Mouse (Mus musculus) heart, embryonic 14.5 days (tissue): ENCODE results near the gene AU040320. TPM values are rescaled to one million over a fixed set of nuclear protein-coding genes. Genes with fewer than 3 reads are reported as not detected.

Experiments
- ATAC-seq: fragments of 200-750 bp; cut with Nextera tagmentation; 2 replicates; pipeline ENCODE4 v1.8.0; 2017; ENCODE audit warnings: low read depth, moderate TSS enrichment; ENCODE audit not compliant: insufficient number of reproducible peaks, insufficient read depth, low FRiP score
- H3K27ac ChIP-seq, 2 experiments: fragments of 200-500 bp in 1 of 2; fragments of 300-500 bp in 1 of 2; sonication (generic) in 1 of 2; replicated peaks in 1 of 2; 2 replicates each; pipeline ENCODE4 v1.5.1; 2012 to 2014; ENCODE audit warnings: low read depth in 2 of 2, low read length in 2 of 2, control low read depth in 1 of 2, mild to moderate bottlenecking in 1 of 2, mixed read lengths in 1 of 2; ENCODE audit not compliant: control insufficient read depth in 1 of 2, insufficient read depth in 1 of 2
- H3K27me3 ChIP-seq: fragments of 300-500 bp; sonication (generic); 2 replicates; pipeline ENCODE4 v1.6.1; 2014; ENCODE audit warnings: mild to moderate bottlenecking, low read length, control low read depth; ENCODE audit not compliant: control insufficient read depth, insufficient read depth
- H3K36me3 ChIP-seq: fragments of 300-500 bp; sonication (generic); 2 replicates; pipeline ENCODE4 v1.6.1; 2014; ENCODE audit warnings: mild to moderate bottlenecking, control low read depth, low read length, mixed read lengths; ENCODE audit not compliant: control insufficient read depth, insufficient read depth
- H3K4me1 ChIP-seq, 2 experiments: fragments of 200-500 bp in 1 of 2; fragments of 300-500 bp in 1 of 2; sonication (generic) in 1 of 2; 2 replicates each; pipeline ENCODE4 v1.6.1; 2012 to 2014; ENCODE audit warnings: low read length in 2 of 2, control low read depth in 1 of 2, mixed read lengths in 1 of 2; ENCODE audit not compliant: control insufficient read depth in 2 of 2, insufficient read depth in 2 of 2
- H3K4me2 ChIP-seq: fragments of 300-500 bp; sonication (generic); 2 replicates; pipeline ENCODE4 v1.6.1; 2014; ENCODE audit warnings: mild to moderate bottlenecking, low read length
- H3K4me3 ChIP-seq, 2 experiments: fragments of 200-500 bp in 1 of 2; fragments of 300-500 bp in 1 of 2; sonication (generic) in 1 of 2; 2 replicates each; pipeline ENCODE4 v1.5.1; 2012 to 2014; ENCODE audit warnings: low read length in 2 of 2, mild to moderate bottlenecking in 2 of 2, control low read depth in 1 of 2, low read depth in 1 of 2, moderate library complexity in 1 of 2; ENCODE audit not compliant: control insufficient read depth in 1 of 2, insufficient read depth in 1 of 2
- H3K9ac ChIP-seq: fragments of 300-500 bp; sonication (generic); 2 replicates; pipeline ENCODE4 v1.6.1; 2014; ENCODE audit warnings: mild to moderate bottlenecking, low read length
- H3K9me3 ChIP-seq: fragments of 300-500 bp; sonication (generic); 2 replicates; pipeline ENCODE4 v1.6.1; 2016; ENCODE audit warnings: low read length, control low read depth; ENCODE audit not compliant: control insufficient read depth
- WGBS: fragments of 180-500 bp; shearing (Covaris S2); extraction: QIAGEN DNeasy Blood & Tissue Kit; methylation state at CpG from one replicate; pipeline ENCODE4 v1.1.7; 2014; 5-methylcytosine and 5-hydroxymethylcytosine counted together
- polyA plus RNA-seq: library from polyadenylated mRNA; unstranded; fragments of >200 nt; fragmentation: Nextera tagmentation; extraction: Ambion mirVana; gene quantifications from 2 replicates; pipeline ENCODE4 v1.2.1, GENCODE M21; 2014

AU040320 gene
- polyA plus RNA-seq, 1 experiment from 2014 or later, result 23.0 TPM

GRCm38 (mm10) chr4:126879560-126880275, 126.4 kb downstream of the AU040320 start:
- Histone ChIP-seq H3K36me3 (peaks cover 80% of the 10 kb centered on the region), H3K9ac (no peak overlapping the region), H3K9me3 (no peaks in the 10 kb centered on the region), H3K4me2 (no peak overlapping the region), H3K4me3 (no peak overlapping the region), H3K27me3 (no peaks in the 10 kb centered on the region), H3K4me1 (no peaks in the 10 kb centered on the region), H3K27ac (no peak overlapping the region)
- WGBS, result 87% methylated on average over 5 of the region's 5 CpGs
- no peak for ATAC-seq

GRCm38 (mm10) chr4:126883602-126884001, 130.3 kb downstream of the AU040320 start:
- Histone ChIP-seq H3K9ac (no peak overlapping the region), H3K9me3 (no peaks in the 10 kb centered on the region), H3K27ac (no peak overlapping the region), H3K4me3 (no peak overlapping the region), H3K27me3 (no peaks in the 10 kb centered on the region), H3K4me1 (no peaks in the 10 kb centered on the region), H3K36me3 (peaks cover 69% of the 10 kb centered on the region), H3K4me2 (no peak overlapping the region)
- no peak for ATAC-seq
- 95% methylated on average over 5 of the region's 5 CpGs for WGBS

- no peak overlapping the region for H3K27ac ChIP-seq
- no peaks in the 10 kb centered on the region for H3K27me3 ChIP-seq
- no peak overlapping the region for H3K9ac ChIP-seq
- no peak for ATAC-seq
- H3K36me3 ChIP-seq, result peaks cover 67% of the 10 kb centered on the region
- H3K4me3 ChIP-seq, result no peak overlapping the region
- no peak overlapping the region for H3K4me2 ChIP-seq
- WGBS, result 53% methylated on average over 1 of the region's 1 CpGs
- no peaks in the 10 kb centered on the region for H3K9me3 ChIP-seq
- H3K4me1 ChIP-seq, result no peaks in the 10 kb centered on the region
Observed at GRCm38 (mm10) chr4:126885953-126886352, 132.6 kb downstream of the AU040320 start.

- peaks cover 75% of the 10 kb centered on the region for H3K36me3 ChIP-seq
- 83% methylated on average over 8 of the region's 8 CpGs for WGBS
- no peaks in the 10 kb centered on the region for H3K27me3 ChIP-seq
- no peaks in the 10 kb centered on the region for H3K9me3 ChIP-seq
- no peak overlapping the region for H3K9ac ChIP-seq
- H3K4me3 ChIP-seq, result no peak overlapping the region
- no peak overlapping the region for H3K27ac ChIP-seq
- no peak overlapping the region for H3K4me2 ChIP-seq
- no peak for ATAC-seq
- no peaks in the 10 kb centered on the region for H3K4me1 ChIP-seq
Observed at GRCm38 (mm10) chr4:126889879-126890278, 136.5 kb downstream of the AU040320 start.

Other genes starting within 250 kb of the AU040320 start
- 1.6 TPM in 2 replicates for gene Ago4, start 220.1 kb upstream of the AU040320 start, polyA plus RNA-seq
- gene Clspn, start 196.6 kb upstream of the AU040320 start, polyA plus RNA-seq, result 21.2 and 22.3 TPM in 2 replicates
- gene 5730409E04Rik, start 143.7 kb upstream of the AU040320 start, polyA plus RNA-seq, result 1.9 and 2.7 TPM in 2 replicates
- gene Psmb2, start 75.9 kb upstream of the AU040320 start, polyA plus RNA-seq, result 430 and 438 TPM in 2 replicates
- gene Tfap2e, start 17.3 kb upstream of the AU040320 start, polyA plus RNA-seq, result 0.09 TPM in 1 of 2 replicates, not detected in the other
- 19.0 and 20.2 TPM in 2 replicates for gene Ncdn, start 106 bp upstream of the AU040320 start, polyA plus RNA-seq
- 15.9 and 17.8 TPM in 2 replicates for gene Zmym4, start 214.6 kb downstream of the AU040320 start, polyA plus RNA-seq